Mouse (Mus musculus): Measurements from ENCODE around the gene Tgfb3.
A peak's percentile ranks its signal among the peaks of the same experiment; 100 is the strongest.

Gene Tgfb3

GRCm38 (mm10) chr12:86079202-86079667, 394 bp upstream of the Tgfb3 start:
- DNase-seq (ENCODE audit: low spot score in 2 of 2), result peak; percentile 64 to 75

GRCm38 (mm10) chr12:86078176-86078552, 677 bp downstream of the Tgfb3 start:
- DNase-seq (ENCODE audit: low spot score in 2 of 2), result no peak

DNA sequence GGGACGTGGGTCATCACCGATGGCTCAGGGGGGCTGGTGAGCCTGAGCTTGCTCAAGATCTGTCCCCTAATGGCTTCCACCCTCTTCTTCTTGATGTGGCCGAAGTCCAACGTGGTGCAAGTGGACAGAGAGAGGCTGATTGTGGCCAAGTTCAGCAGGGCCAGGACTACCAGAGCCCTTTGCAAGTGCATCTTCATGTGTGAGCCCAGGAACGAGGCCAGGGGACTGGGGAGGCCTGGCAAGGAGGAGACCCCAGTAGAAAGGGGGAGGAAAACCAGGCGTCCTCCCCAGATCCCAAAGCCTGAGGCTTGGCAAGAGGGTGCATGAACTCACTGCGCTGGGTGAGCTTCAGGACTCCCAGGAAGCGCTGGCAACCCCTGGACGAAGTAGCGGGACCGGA, 1.1 kb downstream of the Tgfb3 start:
- no peak for DNase-seq (ENCODE audit: low spot score in 2 of 2)

DNA sequence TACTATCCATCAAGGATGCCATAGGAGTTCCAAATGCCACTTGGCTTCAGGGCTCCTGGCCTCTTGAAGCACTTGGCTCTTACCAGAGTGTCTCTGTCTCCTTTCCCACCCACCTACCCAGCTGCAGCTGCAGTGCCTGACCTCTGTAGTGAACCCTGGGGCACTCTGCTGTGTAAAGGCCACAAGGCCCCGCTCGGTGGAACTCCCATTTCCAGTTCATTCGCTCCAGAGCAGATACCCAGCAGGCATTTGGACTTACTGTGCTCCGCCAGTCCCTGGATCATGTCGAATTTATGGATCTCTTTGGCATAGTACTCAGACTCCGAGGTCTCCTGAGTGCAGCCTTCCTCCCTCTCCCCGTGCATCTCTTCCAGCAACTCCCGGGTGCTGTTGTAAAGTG, 1.5 kb downstream of the Tgfb3 start:
- no peak for DNase-seq (ENCODE audit: low spot score in 2 of 2)

- no peak for DNase-seq (ENCODE audit: low spot score in 2 of 2)
Measured at GRCm38 (mm10) chr12:86076321-86076901, 2.4 kb downstream of the Tgfb3 start.

DNA sequence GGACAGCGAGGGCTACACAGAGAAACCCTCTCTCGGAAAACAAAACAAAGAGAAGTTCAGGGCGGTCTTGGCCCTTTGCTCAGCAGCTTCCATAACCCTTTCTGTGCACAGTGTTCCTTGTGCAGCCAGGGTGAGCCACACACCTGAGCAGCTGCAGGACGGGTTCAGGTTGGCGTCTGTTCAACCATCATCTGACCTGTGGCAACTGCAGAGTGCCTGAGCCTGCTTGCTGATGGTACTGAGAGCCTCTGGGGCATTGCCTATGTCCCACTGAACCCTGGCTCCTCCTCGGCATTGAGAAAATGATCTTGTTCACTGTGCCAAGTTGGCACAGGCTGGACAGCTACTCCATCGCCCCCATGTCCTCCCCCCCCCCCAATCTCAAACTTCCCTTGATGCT, 3.5 kb downstream of the Tgfb3 start:
- DNase-seq (ENCODE audit: low spot score in 2 of 2), result no peak

DNA sequence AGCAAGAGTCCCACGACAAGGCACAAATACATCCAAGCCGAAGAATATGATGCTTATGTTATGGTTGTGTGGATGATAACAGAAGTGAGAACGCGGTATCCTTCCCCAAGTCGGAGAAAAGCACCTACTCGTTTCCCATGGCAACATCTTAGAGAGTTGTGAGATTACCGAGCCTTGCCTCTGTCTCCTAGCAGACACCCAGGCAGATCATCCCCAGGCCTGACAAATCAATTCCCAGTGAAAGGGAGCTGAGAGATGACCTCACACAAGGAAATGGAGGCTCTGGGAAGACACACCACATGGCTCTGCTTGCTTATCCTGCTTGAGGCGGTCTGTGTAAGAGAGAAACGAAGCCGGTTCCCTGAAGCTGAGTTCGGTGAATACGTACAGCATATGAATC, 4.2 kb downstream of the Tgfb3 start:
- DNase-seq (ENCODE audit: low spot score in 2 of 2), result no peak

GRCm38 (mm10) chr12:86071432-86071831, 7.4 kb downstream of the Tgfb3 start:
- DNase-seq (ENCODE audit: low spot score in 2 of 2), result no peak

- no peak for DNase-seq (ENCODE audit: low spot score in 2 of 2)
Measured at GRCm38 (mm10) chr12:86064796-86065195, 14.0 kb downstream of the Tgfb3 start.

DNA sequence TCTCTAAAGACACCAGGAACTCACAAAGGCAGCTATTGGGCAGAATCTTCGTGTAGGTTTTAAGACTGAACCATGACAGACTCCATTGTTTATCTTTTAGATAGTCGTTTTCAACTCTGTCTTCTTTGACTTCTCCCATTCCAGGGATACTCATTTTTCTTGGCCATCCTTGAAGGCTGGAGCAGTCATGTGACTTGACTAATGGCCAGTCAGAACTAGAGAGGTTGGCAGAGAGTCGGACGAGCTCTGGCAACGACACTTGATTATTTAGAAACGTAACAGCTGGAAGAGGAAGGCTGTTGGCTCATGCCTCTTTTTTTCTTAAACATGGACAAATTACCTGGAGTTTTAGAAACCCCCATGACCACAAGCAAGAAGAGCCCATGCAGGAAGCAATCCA, 19.5 kb downstream of the Tgfb3 start:
- no peak for DNase-seq (ENCODE audit: low spot score in 2 of 2)

GRCm38 (mm10) chr12:86057516-86057915, 21.3 kb downstream of the Tgfb3 start:
- DNase-seq (ENCODE audit: low spot score in 2 of 2), result no peak

- DNase-seq (ENCODE audit: low spot score in 2 of 2), result no peak
Measured at GRCm38 (mm10) chr12:86056976-86057375, 21.9 kb downstream of the Tgfb3 start.

GRCm38 (mm10) chr12:86055306-86055705, 23.5 kb downstream of the Tgfb3 start:
- no peak for DNase-seq (ENCODE audit: low spot score in 2 of 2)

DNA sequence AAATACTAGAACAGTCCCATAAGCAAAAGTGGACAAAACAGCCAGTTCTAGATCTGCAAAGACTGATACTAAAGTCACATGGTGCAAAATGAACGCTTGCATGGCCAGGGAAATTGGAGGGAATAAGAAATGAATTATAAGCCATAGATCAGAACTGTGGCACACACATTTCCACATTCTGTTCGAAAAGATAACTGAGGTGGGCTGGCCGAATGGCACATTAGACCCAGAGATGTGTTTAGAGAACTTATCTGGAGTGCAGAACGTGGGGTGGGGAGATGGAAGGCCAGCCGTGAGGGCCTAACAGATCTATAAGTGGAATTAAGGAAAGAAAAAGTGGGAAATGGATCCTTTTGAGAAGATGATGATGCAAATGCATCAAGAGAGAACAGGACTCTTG, 27.4 kb downstream of the Tgfb3 start:
- DNase-seq (ENCODE audit: low spot score in 2 of 2), result no peak

- no peak for DNase-seq (ENCODE audit: low spot score in 2 of 2)
Measured at GRCm38 (mm10) chr12:86049813-86050212, 29.0 kb downstream of the Tgfb3 start.

DNA sequence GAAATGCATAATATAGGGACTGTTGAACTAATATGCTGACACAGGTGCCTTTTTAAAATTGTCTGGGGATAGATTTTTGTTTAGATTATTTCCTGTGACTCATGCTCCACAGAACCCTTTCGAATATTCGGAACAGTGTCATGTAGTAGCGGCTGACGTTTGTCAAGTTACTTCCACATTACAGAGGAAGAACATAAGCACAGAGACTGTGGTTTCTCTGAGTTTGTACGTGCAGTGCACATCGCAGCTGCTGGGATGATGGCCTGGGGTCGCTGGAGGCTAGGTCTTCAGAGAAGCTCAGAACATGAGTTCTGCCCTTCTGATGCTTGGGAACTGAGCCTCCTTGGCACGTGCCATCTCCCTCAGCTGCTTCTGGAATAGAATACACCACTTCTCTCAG, 31.5 kb downstream of the Tgfb3 start:
- DNase-seq (ENCODE audit: low spot score in 2 of 2), result no peak

GRCm38 (mm10) chr12:86046776-86047175, 32.1 kb downstream of the Tgfb3 start:
- no peak for DNase-seq (ENCODE audit: low spot score in 2 of 2)

- no peak for DNase-seq (ENCODE audit: low spot score in 2 of 2)
Measured at GRCm38 (mm10) chr12:86046141-86046540, 32.7 kb downstream of the Tgfb3 start.

DNA sequence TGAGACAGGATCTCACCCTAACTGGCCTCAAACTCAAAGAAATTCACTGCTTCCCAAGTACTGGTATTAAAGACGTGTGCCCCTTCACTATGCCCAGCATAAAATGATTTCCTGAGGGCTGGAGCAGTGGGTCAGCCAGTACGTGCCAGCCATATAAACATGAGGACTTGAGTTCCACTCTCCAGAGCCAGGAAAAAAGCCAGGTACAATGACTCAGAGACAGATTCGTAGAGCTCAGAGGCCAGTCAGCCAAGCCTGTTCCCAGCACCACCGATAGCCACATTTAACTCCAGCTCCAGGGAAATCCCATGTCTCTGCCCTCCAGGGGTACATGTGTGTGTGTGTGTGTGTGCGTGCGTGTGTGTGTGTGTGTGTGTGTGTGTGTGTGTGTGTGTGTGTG, 39.1 kb downstream of the Tgfb3 start:
- DNase-seq (ENCODE audit: low spot score in 2 of 2), result no peak

DNA sequence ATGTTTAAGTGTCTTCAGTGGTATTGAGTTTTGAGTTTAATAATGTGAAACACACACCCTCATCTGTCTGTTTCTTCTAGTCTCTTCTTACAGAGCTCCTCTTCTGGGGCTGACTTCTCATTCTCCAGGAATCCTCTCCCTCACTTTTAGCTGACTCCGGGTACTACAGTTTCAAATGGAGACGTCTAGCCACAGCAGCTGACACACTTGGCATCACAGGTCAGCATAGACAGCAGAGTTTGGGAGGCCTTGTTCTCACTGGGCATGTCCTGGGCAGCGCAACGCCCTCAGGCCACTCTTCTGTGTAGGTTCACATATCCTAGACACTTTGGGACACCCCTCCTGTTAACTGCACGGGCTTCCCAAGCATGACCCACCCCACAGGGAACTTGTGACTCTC, 39.8 kb downstream of the Tgfb3 start:
- no peak for DNase-seq (ENCODE audit: low spot score in 2 of 2)

DNA sequence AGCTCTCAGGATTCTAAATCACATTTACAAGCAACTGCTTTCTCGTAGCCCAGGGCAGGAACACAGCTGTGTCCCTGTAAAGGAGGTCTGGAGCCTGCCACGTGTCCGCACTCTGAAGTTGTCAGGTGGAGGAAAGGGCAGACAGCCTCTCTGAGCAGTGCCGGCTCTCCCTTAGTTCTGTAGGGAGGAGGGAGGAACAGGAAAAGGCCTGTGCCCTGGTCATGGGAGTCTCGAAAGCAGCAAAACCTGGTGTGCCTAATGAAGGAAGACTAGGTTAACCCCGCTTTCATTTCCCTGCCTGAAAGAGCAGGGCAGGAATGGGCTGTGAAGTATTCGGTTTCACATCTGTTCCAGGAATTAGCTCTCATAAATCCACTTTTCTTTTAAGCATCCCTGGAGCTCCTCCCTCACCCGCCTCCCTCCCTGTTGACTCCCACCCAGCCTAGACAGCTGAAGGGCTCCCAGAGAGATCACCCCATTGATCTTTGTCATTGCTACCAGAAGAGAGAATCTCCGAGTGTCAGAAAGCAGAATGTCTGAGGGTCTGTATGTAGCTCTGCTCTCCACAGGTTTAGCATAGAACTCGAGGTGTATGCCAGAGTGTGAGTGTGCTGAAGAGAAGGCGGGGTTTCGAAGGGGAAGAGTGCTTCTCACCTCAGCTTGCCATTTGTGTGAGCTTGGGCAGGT, 41.5 kb downstream of the Tgfb3 start:
- DNase-seq (ENCODE audit: low spot score in 2 of 2), result no peak

DNA sequence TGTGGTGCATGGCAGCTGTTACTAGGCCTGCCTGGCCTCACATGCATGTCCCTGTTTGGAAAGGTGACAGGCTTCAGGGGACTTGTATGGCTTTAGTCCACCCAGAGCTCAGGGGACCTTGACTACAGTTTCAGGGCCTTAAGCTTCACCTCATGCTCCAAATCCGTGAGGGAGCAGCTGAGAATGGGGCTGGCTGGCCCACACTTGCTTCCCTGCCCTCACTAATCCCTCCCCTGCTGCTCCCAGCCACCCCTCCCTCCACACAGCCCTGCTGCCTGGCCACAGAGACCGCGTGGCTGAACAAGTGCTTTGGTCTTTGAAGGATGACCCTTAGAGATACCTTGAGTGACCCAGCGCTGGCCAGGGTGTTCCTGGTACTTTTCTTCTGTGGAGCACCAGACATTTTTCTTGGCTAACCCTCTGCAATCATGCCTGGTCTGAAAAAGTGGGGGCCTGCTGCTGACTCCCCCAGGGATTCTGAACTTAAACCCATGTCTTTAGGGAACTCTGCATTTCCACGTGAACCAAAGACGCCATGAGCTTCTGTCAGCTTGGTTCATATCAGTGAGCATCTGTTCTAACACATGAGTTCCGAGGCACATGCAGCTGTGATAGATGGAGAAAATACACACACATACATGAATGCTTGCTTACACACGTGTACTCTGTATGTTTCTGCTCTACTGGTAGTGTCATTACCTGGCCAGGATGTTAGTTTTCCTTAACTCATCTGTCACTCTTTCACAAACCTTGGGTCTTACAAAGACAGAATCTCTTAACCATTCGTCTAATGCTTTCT, 42.3 kb downstream of the Tgfb3 start:
- no peak for DNase-seq (ENCODE audit: low spot score in 2 of 2)

DNA sequence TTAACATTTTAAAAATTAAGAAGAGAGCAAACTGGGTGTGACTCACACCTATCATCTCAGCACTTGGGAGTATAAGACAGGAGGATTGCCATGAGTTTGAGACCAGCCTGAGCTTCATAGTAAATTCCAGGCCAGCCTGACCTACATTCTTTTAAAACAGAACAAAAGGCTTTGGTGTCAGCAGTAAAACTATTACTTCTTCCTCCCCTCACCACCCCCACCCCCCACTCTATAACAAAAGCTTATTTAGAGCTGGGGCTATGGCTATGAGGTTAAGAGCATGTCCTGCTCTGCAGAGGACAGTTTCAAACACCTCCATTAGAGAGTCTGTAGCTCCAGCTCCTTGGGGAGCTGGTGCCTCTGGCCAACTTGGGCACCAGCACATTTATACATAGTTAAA, 43.3 kb downstream of the Tgfb3 start:
- DNase-seq (ENCODE audit: low spot score in 2 of 2), result no peak

Measured in spleen, postnatal 14 days (tissue).